Mouse (Mus musculus) Patski (cell line): ENCODE results near the gene Wdr34. TPM values are rescaled to one million over a fixed set of nuclear protein-coding genes. Genes with fewer than 3 reads are reported as not detected.

ENCODE experiments used
- ATAC-seq: fragments of 100-300 bp; one replicate; pipeline ENCODE4 v1.8.0; 2021
- CTCF ChIA-PET: fragments of 350-600 bp; sonication (Branson Sonifier 250); formaldehyde crosslinking; loops from one replicate; lab custom pipeline; 2022; ENCODE audit warnings: inconsistent platforms; lab: Charles Lee
- POLR2A ChIA-PET: fragments of 350-600 bp; sonication (Branson Sonifier 250); formaldehyde crosslinking; loops from one replicate; lab custom pipeline; 2022; ENCODE audit warnings: antibody characterized with exemption, inconsistent platforms; lab: Charles Lee
- DNase-seq: peaks from one replicate; pipeline ENCODE4 v3.0.0-alpha.2; 2011; ENCODE audit warnings: low read depth, low spot score
- H3K27me3 ChIP-seq: fragments of 371-371 bp; one replicate; pipeline ENCODE4 v1.5.1; 2021
- CTCF ChIP-seq: fragments of 100-300 bp; IDR thresholded peaks from one replicate; pipeline ENCODE4 v1.5.1; 2021
- in situ Hi-C: fragments of 300-500 bp; cut with MboI; formaldehyde crosslinking; loops from 3 replicates; pipeline ENCODE4 v1.11.1; 2018; ENCODE audit warnings: low pct_unique_long_range_greater_than_20kb, mixed read lengths
- polyA plus RNA-seq: library from polyadenylated mRNA; unstranded; gene quantifications from one replicate; pipeline ENCODE4 v1.2.3, GENCODE M21; 2021

Wdr34 gene
- polyA plus RNA-seq, 1 experiment from 2014 or later = 63.5 TPM

- ChIA-PET POLR2A (no interaction called here), CTCF (interaction anchor here (1.0 kb wide), 1 partner anchor 14 kb away, joined by 3 read pairs; no protein-coding TSS in a partner anchor)
- ATAC-seq (no peak), DNase-seq (no peak)
- in situ Hi-C loops = no loop called here
- TF ChIP-seq CTCF = no peak
- no peaks in the 10 kb centered on the region for H3K27me3 ChIP-seq
These were observed 30.1 kb upstream of the Wdr34 start for GRCm38 (mm10) chr2:30078760-30079159.

- in situ Hi-C loops = no loop called here
- CTCF ChIA-PET = interaction anchor here (1.0 kb wide), 1 partner anchor 14 kb away, joined by 3 read pairs; no protein-coding TSS in a partner anchor
- no peak for ATAC-seq
These were observed 29.6 kb upstream of the Wdr34 start for GRCm38 (mm10) chr2:30078349-30078712.

GRCm38 (mm10) chr2:30077502-30078348 is 29.0 kb upstream of the Wdr34 start, which contains the start of gene Pkn3:
TSS of gene Pkn3 (plus strand) at chr2:30077684.
- POLR2A ChIA-PET = interaction anchor here (0.9 kb wide), 1 partner anchor 10 kb away, joined by 4 read pairs; no protein-coding TSS in a partner anchor
- CTCF ChIA-PET = interaction anchor here (0.8 to 1.2 kb wide), 3 partner anchors 10 to 17 kb away, joined by 3 to 5 read pairs (median 3); no protein-coding TSS in a partner anchor
- ATAC-seq = peak; percentile 57
- in situ Hi-C loops = no loop called here
- H3K27me3 ChIP-seq = no peaks in the 10 kb centered on the region
- no peak for DNase-seq
- no peak for TF ChIP-seq CTCF

More at GRCm38 (mm10) chr2:30078349-30078712, 29.6 kb upstream of the Wdr34 start:
- POLR2A ChIA-PET = no interaction called here
- no peaks in the 10 kb centered on the region for H3K27me3 ChIP-seq
- no peak for TF ChIP-seq CTCF
- no peak for DNase-seq

- ATAC-seq (no peak), DNase-seq (no peak)
- ChIA-PET CTCF (interaction anchor here (0.8 to 1.2 kb wide), 3 partner anchors 10 to 17 kb away, joined by 3 to 5 read pairs (median 3); no protein-coding TSS in a partner anchor), POLR2A (interaction anchor here (0.9 kb wide), 1 partner anchor 9 kb away, joined by 4 read pairs; no protein-coding TSS in a partner anchor)
- H3K27me3 ChIP-seq = no peaks in the 10 kb centered on the region
- no peak for TF ChIP-seq CTCF
- in situ Hi-C loops = no loop called here
These were observed 28.3 kb upstream of the Wdr34 start for GRCm38 (mm10) chr2:30076959-30077358.

- no peak for TF ChIP-seq CTCF
- in situ Hi-C loops = no loop called here
- ATAC-seq (no peak), DNase-seq (no peak)
- H3K27me3 ChIP-seq = no peaks in the 10 kb centered on the region
- CTCF ChIA-PET = interaction anchor here (1.2 kb wide), 1 partner anchor 11 kb away, joined by 5 read pairs; no protein-coding TSS in a partner anchor
- POLR2A ChIA-PET = no interaction called here
These were observed 27.8 kb upstream of the Wdr34 start for GRCm38 (mm10) chr2:30076439-30076838.

GRCm38 (mm10) chr2:30075625-30076024 is 26.9 kb upstream of the Wdr34 start:
- ChIA-PET CTCF (no interaction called here), POLR2A (no interaction called here)
- TF ChIP-seq CTCF = no peak
- DNase-seq = no peak
- no peaks in the 10 kb centered on the region for H3K27me3 ChIP-seq
- in situ Hi-C loops = no loop called here
- no peak for ATAC-seq

GRCm38 (mm10) chr2:30073285-30073684 is 24.6 kb upstream of the Wdr34 start:
- DNase-seq (no peak), ATAC-seq (no peak)
- in situ Hi-C loops = no loop called here
- ChIA-PET CTCF (interaction anchor here (1.2 kb wide), 1 partner anchor 89 kb away, joined by 6 read pairs; no protein-coding TSS in a partner anchor), POLR2A (interaction anchor here (0.5 kb wide), 1 partner anchor 17 kb away, joined by 4 read pairs; no protein-coding TSS in a partner anchor)
- no peak for TF ChIP-seq CTCF
- no peaks in the 10 kb centered on the region for H3K27me3 ChIP-seq

GRCm38 (mm10) chr2:30072875-30073274 is 24.2 kb upstream of the Wdr34 start:
- ChIA-PET CTCF (interaction anchor here (1.2 kb wide), 1 partner anchor 89 kb away, joined by 6 read pairs; no protein-coding TSS in a partner anchor), POLR2A (interaction anchor here (0.5 kb wide), 1 partner anchor 17 kb away, joined by 4 read pairs; no protein-coding TSS in a partner anchor)
- DNase-seq (no peak), ATAC-seq (no peak)
- H3K27me3 ChIP-seq = no peaks in the 10 kb centered on the region
- no peak for TF ChIP-seq CTCF
- in situ Hi-C loops = no loop called here

GRCm38 (mm10) chr2:30067962-30068361 is 19.3 kb upstream of the Wdr34 start:
- in situ Hi-C loops = no loop called here
- TF ChIP-seq CTCF = no peak
- ChIA-PET POLR2A (interaction anchor here (1.0 kb wide), 1 partner anchor 9 kb away, joined by 4 read pairs; the partner anchor contains the start of gene Pkn3), CTCF (interaction anchor here (1.3 kb wide), 1 partner anchor 26 kb away, joined by 3 read pairs; no protein-coding TSS in a partner anchor)
- no peaks in the 10 kb centered on the region for H3K27me3 ChIP-seq
- no peak for ATAC-seq
- DNase-seq = no peak
